8 mouse cellular contexts compared by ENCODE assay signal in genomic region chr11:120950281-120951202, GRCm38 (mm10). TPM values are rescaled to one million over a fixed set of nuclear protein-coding genes. Genes with fewer than 3 reads are reported as not detected.
A peak's percentile ranks its signal among the peaks of the same experiment; 100 is the strongest.
DNase-seq lines count a peak whose midpoint lies in the region; ATAC-seq and TF ChIP-seq lines count a peak whose summit lies in the region.

No protein-coding gene starts in this region.

- TF ChIP-seq CTCF in lung, adult 2 months (IDR thresholded peaks at IDR 0.05; ENCODE audit: insufficient read depth, low read length), result no peak

- H3K4me2 ChIP-seq in forebrain, embryonic 16.5 days (ENCODE audit: low read length), result peak overlapping the region; percentile 73
- H3K4me2 ChIP-seq in neural tube, embryonic 15.5 days, result peak overlapping the region; percentile 72

- H3K4me3 ChIP-seq in forebrain, embryonic 16.5 days (replicated peaks; ENCODE audit: low read length), result peak overlapping the region; percentile 54
- H3K4me3 ChIP-seq in lung, adult 2 months (replicated peaks; ENCODE audit: extremely low read depth, low read depth, low read length), result peak overlapping the region; percentile 43
- H3K4me3 ChIP-seq in neural tube, embryonic 15.5 days (replicated peaks), result peak overlapping the region; percentile 45

- H3K9me3 ChIP-seq in forebrain, embryonic 16.5 days (ENCODE audit: control insufficient read depth, low read length), result no peaks in the 10 kb centered on the region
- no peaks in the 10 kb centered on the region for H3K9me3 ChIP-seq in neural tube, embryonic 15.5 days (replicated peaks)

- H3K9ac ChIP-seq in forebrain, embryonic 16.5 days (replicated peaks; ENCODE audit: low read depth, low read length), result peak overlapping the region; percentile 57
- H3K9ac ChIP-seq in neural tube, embryonic 15.5 days (replicated peaks), result peak overlapping the region; percentile 20

- ATAC-seq in forebrain, embryonic 16.5 days, result peak; percentile 86
- peak; percentile 72; the same call in 1 of the 2 replicates for ATAC-seq in neural tube, embryonic 15.5 days (ENCODE audit: low FRiP score)

- peaks cover 19% of the 10 kb centered on the region for H3K4me1 ChIP-seq in forebrain, embryonic 16.5 days (replicated peaks; ENCODE audit: control insufficient read depth, insufficient read depth, low read length)
- H3K4me1 ChIP-seq in lung, adult 2 months (ENCODE audit: control insufficient read depth, insufficient read depth, low read length), result peaks cover 9% of the 10 kb centered on the region; the same call in 1 of the 2 replicates
- peaks cover 39% of the 10 kb centered on the region for H3K4me1 ChIP-seq in neural tube, embryonic 15.5 days

- H3K27me3 ChIP-seq in forebrain, embryonic 16.5 days (replicated peaks; ENCODE audit: control insufficient read depth, insufficient read depth, low read length), result peaks cover 19% of the 10 kb centered on the region
- peaks cover 35% of the 10 kb centered on the region for H3K27me3 ChIP-seq in neural tube, embryonic 15.5 days (replicated peaks)

- peak; percentile 96 for DNase-seq in ES-CJ7 (ENCODE audit: low read depth, low spot score)
- DNase-seq in cerebellum, adult 11-12 months, result peak; percentile 90
- DNase-seq in heart, postnatal 36 days, result peak; percentile 85
- DNase-seq in layer of hippocampus, adult 18-20 months (ENCODE audit: low spot score in 2 of 2), result peak; percentile 69 to 76
- DNase-seq in lung, adult 2 months, result peak; percentile 77
- DNase-seq in testis, postnatal 10 days (ENCODE audit: low spot score), result peak; percentile 92

- no peak for TF ChIP-seq POLR2A in lung, adult 2 months (IDR thresholded peaks at IDR 0.05; ENCODE audit: borderline replicate concordance, extremely low read depth, low read depth, low read length)

- H3K36me3 ChIP-seq in forebrain, embryonic 16.5 days (ENCODE audit: control insufficient read depth, insufficient read depth), result no peaks in the 10 kb centered on the region
- peaks cover under 1% of the 10 kb centered on the region; the same call in 1 of the 2 replicates for H3K36me3 ChIP-seq in neural tube, embryonic 15.5 days

- H3K27ac ChIP-seq in forebrain, embryonic 16.5 days (ENCODE audit: low read length), result no peak overlapping the region
- no peak overlapping the region for H3K27ac ChIP-seq in neural tube, embryonic 15.5 days (replicated peaks)

- 1% methylated on average over 39 of the region's 39 CpGs for whole genome bisulfite sequencing in forebrain, embryonic 16.5 days
- WGBS in lung, adult 2 months, result 6% methylated on average over 39 of the region's 39 CpGs
- WGBS in neural tube, embryonic 15.5 days, result 3% methylated on average over 39 of the region's 39 CpGs

- intact Hi-C loops in heart, postnatal 36 days (cut with DNase I), result loop anchor here (5.0 kb wide), 1 partner anchor 37 kb away; no protein-coding TSS in a partner anchor

RNA-seq across cellular contexts. Expression of gene Slc16a3, which starts 2.3 kb away (rescaled TPM):
- 7.7 and 9.5 TPM in 2 replicates for polyA plus RNA-seq in forebrain, embryonic 16.5 days (2015; fragmentation: Nextera tagmentation; extraction: Ambion mirVana)
- 1 to 10 TPM; 1.3 to 1.9 TPM for total RNA-seq in heart, postnatal 36 days (2021)
- 1 to 10 TPM; 1.7 to 4.5 TPM for total RNA-seq in layer of hippocampus, adult 18-20 months (2021)
- 20.8 and 28.8 TPM in 2 replicates for polyA plus RNA-seq in lung, adult 2 months (2012; rRNA removed)
- polyA plus RNA-seq in neural tube, embryonic 15.5 days (2015; fragmentation: Nextera tagmentation; extraction: Ambion mirVana), result 11.3 and 15.3 TPM in 2 replicates

RNA-seq across cellular contexts. Expression of gene Ccdc57, which starts 17.9 kb away (rescaled TPM):
- polyA plus RNA-seq in forebrain, embryonic 16.5 days (2015; fragmentation: Nextera tagmentation; extraction: Ambion mirVana), result 7.3 and 8.8 TPM in 2 replicates
- 1 to 10 TPM in 1 of 2 experiments, under 1 TPM in 1; 0.79 to 1.6 TPM for total RNA-seq in heart, postnatal 36 days (2021)
- total RNA-seq in layer of hippocampus, adult 18-20 months (2021), result 1 to 10 TPM; 6.9 to 7.7 TPM
- 2.6 and 2.9 TPM in 2 replicates for polyA plus RNA-seq in lung, adult 2 months (2012; rRNA removed)
- 5.9 and 6.2 TPM in 2 replicates for polyA plus RNA-seq in neural tube, embryonic 15.5 days (2015; fragmentation: Nextera tagmentation; extraction: Ambion mirVana)

RNA-seq across cellular contexts. Expression of gene Csnk1d, which starts 40.6 kb away (rescaled TPM):
- polyA plus RNA-seq in forebrain, embryonic 16.5 days (2015; fragmentation: Nextera tagmentation; extraction: Ambion mirVana), result 146 and 149 TPM in 2 replicates
- 10 to 100 TPM; 57.9 to 64.8 TPM for total RNA-seq in heart, postnatal 36 days (2021)
- 100 to 1,000 TPM; 136 TPM for total RNA-seq in layer of hippocampus, adult 18-20 months (2021)
- 61.2 and 75.3 TPM in 2 replicates for polyA plus RNA-seq in lung, adult 2 months (2012; rRNA removed)
- polyA plus RNA-seq in neural tube, embryonic 15.5 days (2015; fragmentation: Nextera tagmentation; extraction: Ambion mirVana), result 126 and 130 TPM in 2 replicates
